Mouse (Mus musculus) T-helper 2 cell (primary cell): ENCODE measurements at regions not wholly inside any gene's neighbourhood (a gene's known extent, or its start where the extent isn't known, plus 50 kb on each side); places are given as distances from the start of the nearest gene placed in this dataset.
"Not testable (repeated sequence)": the region's sequence is repeated elsewhere in the genome, so short reads cannot be mapped to it uniquely, and the experiment has no call there.

Source experiments
- in situ Hi-C: fragments of 300-600 bp; cut with MboI, MseI; formaldehyde crosslinking; loops from one replicate; pipeline ENCODE4 v1.15.1; 2025; ENCODE audit warnings: high pct_unique_total_duplicates

DNA sequence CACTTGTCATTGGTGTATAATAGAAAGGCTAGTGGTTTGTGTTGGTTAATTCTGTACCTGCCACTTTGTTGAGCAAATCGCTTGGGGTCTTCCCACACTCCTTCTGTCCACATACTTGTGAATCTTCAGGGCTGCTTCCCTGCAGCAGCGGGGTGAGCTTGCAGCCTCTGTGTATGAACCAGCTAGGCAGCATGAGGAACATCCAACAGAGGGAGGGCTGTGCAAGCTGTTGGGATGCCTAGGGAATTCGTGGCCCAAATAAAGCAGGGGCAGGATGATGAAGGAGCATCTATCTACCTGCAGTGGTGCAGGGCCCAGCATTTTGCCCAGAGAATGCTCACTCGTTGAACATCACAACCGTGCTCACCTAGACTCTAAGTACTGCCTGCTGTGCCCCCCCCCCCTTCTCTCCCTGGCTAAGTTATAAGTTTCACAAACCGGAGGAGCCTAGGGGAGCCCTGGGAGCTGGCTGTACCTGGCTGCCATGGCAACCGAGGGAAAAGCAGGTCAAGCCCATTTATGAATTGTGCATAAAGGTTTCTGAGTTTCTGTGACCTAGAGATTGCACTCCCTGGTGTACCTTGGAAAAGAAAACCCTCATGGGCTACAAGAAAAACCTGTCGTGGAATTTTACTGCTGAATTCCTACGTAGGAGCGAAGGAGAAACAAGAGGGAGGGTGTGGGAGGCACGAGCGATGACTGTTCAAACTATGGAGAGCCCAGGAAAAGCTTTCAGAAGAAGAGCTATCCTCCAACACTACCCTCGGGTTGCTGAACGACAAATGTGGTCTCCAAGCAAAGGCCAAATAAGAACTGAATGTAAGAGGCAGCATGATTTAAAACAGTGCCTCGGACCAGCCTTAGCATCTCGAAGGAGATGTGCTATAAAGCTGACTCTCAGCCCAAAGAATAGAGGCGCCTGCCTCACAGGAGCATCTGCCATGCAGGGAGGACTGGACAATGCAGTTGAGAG is 131.0 kb upstream of the Dapk1 start:
- in situ Hi-C loops = loop anchor here (10.0 kb wide), 1 partner anchor 606 kb away; no protein-coding TSS in a partner anchor

- in situ Hi-C loops = loop anchor here (10.0 kb wide), 1 partner anchor 607 kb away; no protein-coding TSS in a partner anchor
Observed at GRCm38 (mm10) chr13:60471602-60472001, 130.1 kb upstream of the Dapk1 start.

- in situ Hi-C loops = loop anchor here (5.0 to 10.0 kb wide), 2 partner anchors 266 to 612 kb away; no protein-coding TSS in a partner anchor
Observed at GRCm38 (mm10) chr13:60476366-60476765, 125.4 kb upstream of the Dapk1 start.

GRCm38 (mm10) chr13:60478301-60478700 is 123.4 kb upstream of the Dapk1 start:
- in situ Hi-C loops = loop anchor here (5.0 to 10.0 kb wide), 2 partner anchors 264 to 614 kb away; no protein-coding TSS in a partner anchor

GRCm38 (mm10) chr13:60479043-60479861 is 122.5 kb upstream of the Dapk1 start:
- in situ Hi-C loops = loop anchor here (5.0 to 10.0 kb wide), 2 partner anchors 263 to 614 kb away; no protein-coding TSS in a partner anchor

GRCm38 (mm10) chr13:60479862-60480730 is 121.7 kb upstream of the Dapk1 start:
- in situ Hi-C loops = loop anchor here (5.0 to 10.0 kb wide), 2 partner anchors 262 to 615 kb away; no protein-coding TSS in a partner anchor

DNA sequence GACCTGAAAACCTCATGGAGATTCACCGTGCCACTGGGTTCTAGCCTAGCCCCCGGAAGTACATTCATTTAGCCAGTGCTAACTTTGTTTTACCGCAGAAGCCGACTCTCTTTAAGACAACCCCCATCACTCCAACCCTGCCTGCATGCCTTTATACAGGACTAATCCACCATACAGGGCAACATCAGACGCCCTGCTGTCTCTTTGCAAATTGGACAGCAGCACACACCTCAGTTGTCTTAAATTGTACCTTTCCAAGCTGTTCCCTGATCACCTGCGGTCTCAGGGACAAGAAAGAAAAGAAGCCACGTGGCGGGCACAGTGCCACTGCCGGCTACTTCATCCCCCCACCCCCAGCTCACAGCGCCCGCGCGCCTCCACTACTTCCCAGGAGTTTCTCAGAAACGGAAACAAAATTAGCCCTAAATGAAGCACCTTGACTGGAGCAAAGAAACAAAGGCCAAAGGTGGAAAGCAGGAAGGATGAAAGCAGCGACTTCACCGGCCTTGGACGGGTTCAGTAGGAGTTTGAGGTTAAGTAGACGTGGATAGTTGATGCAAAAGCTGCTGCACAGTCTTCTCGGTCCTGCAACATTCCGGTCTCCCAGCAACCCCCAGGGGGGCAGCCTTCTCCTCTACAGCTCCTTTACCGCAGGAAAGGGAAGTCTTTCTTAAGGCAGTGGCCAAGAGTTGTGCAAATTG is 120.9 kb upstream of the Dapk1 start:
- in situ Hi-C loops = no loop called here

DNA sequence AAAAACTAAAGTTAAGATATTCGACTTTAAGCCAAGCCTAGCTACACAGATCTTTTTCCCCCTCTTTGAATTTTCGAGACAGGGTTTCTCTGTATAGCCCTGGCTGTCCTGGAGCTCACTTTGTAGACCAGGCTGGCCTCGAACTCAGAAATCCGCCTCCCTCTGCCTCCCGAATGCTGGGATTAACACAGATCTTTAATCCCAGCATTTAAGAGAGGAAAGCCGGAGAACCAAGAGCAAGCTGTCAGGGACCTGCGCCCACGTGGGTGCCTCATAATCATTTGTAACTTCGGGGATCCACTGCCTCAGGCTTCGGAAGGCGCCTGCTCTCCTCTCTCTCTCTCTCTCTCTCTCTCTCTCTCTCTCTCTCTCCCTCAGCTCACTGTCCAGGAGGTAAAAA is 120.3 kb upstream of the Dapk1 start:
- in situ Hi-C loops = not testable (repeated sequence)

DNA sequence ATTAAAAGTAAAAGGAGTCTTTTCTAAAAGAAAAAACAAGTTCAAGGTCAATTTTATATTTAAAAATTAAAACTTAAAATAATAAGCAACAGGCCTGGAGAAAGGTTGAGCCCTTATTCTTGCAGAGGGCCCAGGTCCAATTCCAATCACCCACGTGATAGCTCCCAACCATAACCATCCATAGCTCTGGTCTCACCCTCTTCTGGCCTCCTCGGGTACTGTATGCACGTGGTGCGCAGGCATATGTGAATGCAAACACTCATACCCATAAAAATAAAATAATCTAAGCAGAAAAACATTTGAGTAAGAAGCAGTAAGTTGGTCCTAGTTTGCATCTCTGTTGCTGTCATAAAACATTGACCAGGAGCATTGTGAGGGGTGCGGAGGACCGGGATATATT is 119.8 kb upstream of the Dapk1 start:
- in situ Hi-C loops = no loop called here

GRCm38 (mm10) chr13:60486105-60486504 is 115.6 kb upstream of the Dapk1 start:
- in situ Hi-C loops = no loop called here

- in situ Hi-C loops = no loop called here
Observed at GRCm38 (mm10) chr13:60486871-60487270, 114.9 kb upstream of the Dapk1 start.

GRCm38 (mm10) chr13:60488131-60488883 is 113.4 kb upstream of the Dapk1 start:
- in situ Hi-C loops = no loop called here

GRCm38 (mm10) chr13:60488884-60489265 is 112.9 kb upstream of the Dapk1 start:
- in situ Hi-C loops = no loop called here

- in situ Hi-C loops = no loop called here
Observed at GRCm38 (mm10) chr13:60491948-60492464, 109.7 kb upstream of the Dapk1 start.

GRCm38 (mm10) chr13:60493836-60494235 is 107.9 kb upstream of the Dapk1 start:
- in situ Hi-C loops = no loop called here

DNA sequence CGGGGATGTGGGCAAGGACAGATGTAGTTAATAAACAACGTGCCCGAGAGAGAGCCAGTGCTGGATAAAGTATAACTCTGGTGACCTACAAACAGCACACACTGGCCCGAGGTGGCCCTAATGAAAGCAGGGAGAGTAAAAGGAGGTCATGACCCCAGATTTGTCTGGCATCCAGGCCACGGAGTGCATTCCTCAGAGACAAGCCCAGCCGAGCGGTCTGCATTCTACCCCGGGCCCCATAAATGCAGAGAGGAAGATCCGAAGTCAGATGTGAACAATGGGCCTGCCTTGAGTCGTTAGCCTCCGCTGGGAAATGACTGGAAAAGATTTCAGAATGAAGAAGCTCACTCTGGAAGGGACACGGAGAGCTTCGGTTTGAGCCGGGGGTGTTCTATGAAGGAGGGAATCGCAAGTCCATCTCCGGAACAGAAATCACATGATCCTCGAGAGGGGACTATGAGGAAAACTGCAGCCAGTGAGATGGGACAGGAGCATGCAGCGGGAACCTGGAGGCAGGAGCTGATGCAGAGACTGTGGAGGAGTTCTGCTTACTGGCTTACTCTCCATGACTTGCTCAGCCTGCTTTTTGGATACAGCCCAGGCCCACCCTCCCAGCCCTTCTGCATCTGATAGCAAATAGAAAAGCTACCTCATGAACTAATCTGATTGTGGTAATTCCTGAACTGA is 103.9 kb upstream of the Dapk1 start:
- in situ Hi-C loops = no loop called here

- in situ Hi-C loops = no loop called here
Observed at GRCm38 (mm10) chr13:60504196-60504595, 97.6 kb upstream of the Dapk1 start.

DNA sequence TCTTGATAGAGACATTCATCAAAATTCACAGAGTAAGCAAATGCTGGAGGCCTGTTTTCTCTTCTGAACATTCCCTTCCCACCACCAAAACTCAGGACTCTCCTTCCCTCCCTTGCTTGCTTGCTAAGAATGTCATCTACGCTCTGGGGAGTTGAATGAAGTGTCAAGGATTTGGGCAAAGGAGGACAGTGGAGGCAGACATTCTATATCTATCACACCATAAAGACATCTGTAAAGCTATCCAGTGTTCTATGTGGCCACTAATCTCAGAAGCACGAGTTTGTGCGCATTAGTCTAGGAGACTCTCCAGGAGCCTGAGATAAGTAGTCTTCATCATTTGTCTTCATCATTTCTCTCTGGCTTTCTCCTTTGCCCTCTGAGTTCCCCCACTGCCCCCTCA is 94.1 kb upstream of the Dapk1 start:
- in situ Hi-C loops = no loop called here

- in situ Hi-C loops = no loop called here
Observed at GRCm38 (mm10) chr13:60508054-60508453, 93.7 kb upstream of the Dapk1 start.
